Mouse (Mus musculus) gastrocnemius, postnatal 25 days (tissue): ENCODE data around the gene Ubap2. TPM values are rescaled to one million over a fixed set of nuclear protein-coding genes. Genes with fewer than 3 reads are reported as not detected.

Experiments used
- DNase-seq: peaks from one replicate; pipeline ENCODE4 v3.0.0; 2022
- total RNA-seq, 2 experiments: library from RNA; stranded (reverse); gene quantifications; 1 replicate in 1 of 2; 2 replicates in 1 of 2; pipeline ENCODE4 v1.2.3; 2021

Gene Ubap2
- total RNA-seq, 2 experiments from 2014 or later, result 70.4 to 92.0 TPM

GRCm38 (mm10) chr4:41164974-41165373 lies 110.0 kb downstream of the Ubap2 start:
- no peak for DNase-seq

DNA sequence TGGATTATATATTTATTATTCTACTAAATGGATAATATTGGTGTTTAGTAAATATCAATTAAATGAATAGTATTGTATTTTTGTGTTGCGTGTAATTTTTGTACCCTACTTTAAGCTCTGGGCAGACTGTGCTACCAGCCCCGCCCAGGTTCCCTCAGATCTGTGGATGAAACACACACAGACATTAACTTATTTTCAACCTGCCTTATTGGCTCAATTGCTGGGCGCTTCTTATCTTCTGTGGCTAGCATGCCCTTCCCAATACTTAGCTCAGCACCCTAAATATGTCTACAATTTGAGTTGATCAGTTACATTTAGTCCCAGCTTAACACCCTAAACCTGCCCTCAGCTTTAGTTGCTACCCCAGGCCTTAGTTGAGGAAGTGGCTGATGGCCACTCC lies 113.7 kb downstream of the Ubap2 start:
- DNase-seq, result no peak

GRCm38 (mm10) chr4:41158251-41158650 lies 116.7 kb downstream of the Ubap2 start:
- no peak for DNase-seq

DNA sequence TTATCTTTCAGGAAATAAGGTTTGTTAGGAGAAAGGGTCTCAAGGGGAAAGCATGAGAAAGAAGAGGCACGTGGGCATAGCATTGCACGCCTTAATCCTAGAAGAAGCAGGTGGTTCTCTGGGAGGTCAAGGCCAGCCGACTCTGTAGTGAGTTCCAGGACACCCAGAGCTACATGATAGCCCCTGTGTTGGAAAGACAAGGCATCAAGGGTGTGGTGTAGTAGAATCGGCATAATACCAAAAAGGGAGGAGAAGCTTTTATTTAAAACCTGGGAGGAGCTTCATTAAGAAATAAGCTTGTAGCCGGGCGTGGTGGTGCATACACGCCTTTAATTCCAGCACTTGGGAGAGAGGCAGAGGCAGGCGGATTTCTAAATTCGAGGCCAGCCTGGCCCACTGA lies 118.0 kb downstream of the Ubap2 start:
- no peak for DNase-seq

DNA sequence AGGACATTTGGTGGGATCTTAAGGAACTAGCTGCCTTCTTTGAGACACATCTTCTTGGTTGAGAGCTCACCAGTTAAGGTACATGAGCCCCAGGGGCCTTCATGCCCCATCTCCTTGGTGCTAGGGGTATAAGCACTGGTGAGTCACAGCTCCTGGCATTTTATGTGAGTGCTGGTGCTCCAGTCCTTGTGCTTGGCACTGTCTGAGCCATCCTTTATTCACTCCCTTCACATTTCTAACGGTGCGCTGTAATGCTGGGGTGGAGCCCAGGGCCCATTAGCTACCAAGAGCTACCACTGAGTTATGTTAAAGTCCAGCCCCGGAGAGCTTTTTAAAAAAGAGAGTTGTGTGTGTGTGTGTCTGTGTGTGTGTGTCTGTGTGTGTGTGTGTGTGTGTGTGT lies 121.8 kb downstream of the Ubap2 start:
- DNase-seq, result no peak

DNA sequence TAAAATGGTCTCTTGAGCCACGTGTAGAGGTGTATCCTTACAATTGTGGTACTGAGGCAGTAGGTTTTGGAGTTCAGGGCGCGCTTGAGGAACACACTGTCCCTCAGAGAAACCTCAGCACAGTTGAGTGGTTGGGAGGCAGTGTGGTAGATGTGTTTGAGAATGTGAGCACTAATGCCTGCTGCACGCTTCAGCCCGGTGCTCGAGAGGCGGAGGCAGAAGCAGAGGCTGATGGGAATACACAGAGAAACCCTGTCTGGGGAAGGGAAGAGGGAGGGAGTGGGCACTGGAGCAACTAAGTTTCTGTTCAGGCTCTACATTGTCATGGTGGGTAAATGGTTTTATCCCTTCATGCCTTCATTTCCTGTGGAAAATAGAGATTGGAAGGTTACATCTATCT lies 123.8 kb downstream of the Ubap2 start:
- DNase-seq, result no peak

DNA sequence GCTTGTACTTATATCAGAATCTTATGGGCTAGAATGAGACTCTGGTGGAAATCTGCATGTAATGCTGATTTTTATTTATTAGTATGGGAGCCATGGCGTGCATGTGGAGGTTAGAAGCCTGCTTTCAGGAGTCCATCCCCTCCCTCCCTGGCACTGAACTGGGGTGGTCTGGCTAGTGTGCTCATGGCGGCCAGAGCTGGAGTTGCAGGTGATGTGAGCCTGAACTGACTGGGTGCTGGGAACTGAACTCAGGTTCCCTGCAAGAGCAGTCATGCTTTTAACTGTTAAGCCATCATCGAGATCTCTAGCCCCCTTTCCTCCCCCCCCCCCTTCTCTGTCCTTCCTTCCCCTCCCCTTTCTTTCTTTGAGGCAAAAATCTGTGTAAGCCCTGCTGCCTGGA lies 125.1 kb downstream of the Ubap2 start:
- no peak for DNase-seq

Other genes with a start within 250 kb of the Ubap2 start
- 10 to 100 TPM; 12.6 to 13.5 TPM for gene Aqp7, start 227.0 kb downstream of the Ubap2 start, total RNA-seq
- gene Aqp3, start 177.0 kb downstream of the Ubap2 start, total RNA-seq, result not detected
- 10 to 100 TPM; 13.4 to 13.5 TPM for gene Nol6, start 150.7 kb downstream of the Ubap2 start, total RNA-seq
- 100 to 1,000 TPM; 105 to 110 TPM for gene Ube2r2, start 139.4 kb downstream of the Ubap2 start, total RNA-seq
- gene Dcaf12, start 39.7 kb upstream of the Ubap2 start, total RNA-seq, result 10 to 100 TPM; 25.9 to 26.6 TPM
- gene Ubap1, start 73.9 kb upstream of the Ubap2 start, total RNA-seq, result 10 to 100 TPM; 30.2 to 33.2 TPM
- gene Kif24, start 189.7 kb upstream of the Ubap2 start, total RNA-seq, result under 1 TPM; 0.10 to 0.21 TPM
- gene Nudt2, start 190.0 kb upstream of the Ubap2 start, total RNA-seq, result 10 to 100 TPM; 17.3 to 20.5 TPM
- 10 to 100 TPM; 59.5 to 75.2 TPM for gene AI464131, start 227.9 kb upstream of the Ubap2 start, total RNA-seq
- not detected for gene 1110017D15Rik, start 242.2 kb upstream of the Ubap2 start, total RNA-seq